ENCODE assay signal across 8 mouse cellular contexts in genomic region chr2:75657907-75658691, GRCm38 (mm10). TPM values are rescaled to one million over a fixed set of nuclear protein-coding genes. Genes with fewer than 3 reads are reported as not detected.
DNase-seq lines count a peak whose midpoint lies in the region; ATAC-seq lines count a peak whose summit lies in the region.

No protein-coding gene starts in this region.

- H3K27me3 ChIP-seq in forebrain, embryonic 11.5 days (ENCODE audit: control insufficient read depth, insufficient read depth, low read length), result no peaks in the 10 kb centered on the region
- no peaks in the 10 kb centered on the region for H3K27me3 ChIP-seq in lung, embryonic 16.5 days (ENCODE audit: control insufficient read depth, insufficient read depth, low read depth, low read length)
- no peaks in the 10 kb centered on the region for H3K27me3 ChIP-seq in stomach, embryonic 14.5 days (ENCODE audit: control insufficient read depth, insufficient read depth, low read length)

- H3K4me1 ChIP-seq in forebrain, embryonic 11.5 days (replicated peaks; ENCODE audit: control insufficient read depth, insufficient read depth, low read length), result peaks cover 2% of the 10 kb centered on the region; the same call in 1 of the 2 replicates
- H3K4me1 ChIP-seq in lung, embryonic 16.5 days (replicated peaks; ENCODE audit: control insufficient read depth, insufficient read depth, low read length), result peaks cover 14% of the 10 kb centered on the region
- peaks cover 13% of the 10 kb centered on the region for H3K4me1 ChIP-seq in stomach, embryonic 14.5 days (ENCODE audit: control insufficient read depth, insufficient read depth, low read length)

- peak overlapping the region; percentile 57 for H3K4me2 ChIP-seq in forebrain, embryonic 11.5 days (ENCODE audit: low read depth, low read length, severe bottlenecking)
- H3K4me2 ChIP-seq in lung, embryonic 16.5 days (ENCODE audit: low read depth, low read length), result peak overlapping the region; percentile 68
- H3K4me2 ChIP-seq in stomach, embryonic 14.5 days (replicated peaks; ENCODE audit: low read depth, low read length), result peak overlapping the region; percentile 73

- ATAC-seq in CD4-positive, CD25-positive, alpha-beta regulatory T cell, adult 4 months, result no peak
- ATAC-seq in forebrain, embryonic 11.5 days (replicated peaks; ENCODE audit: low FRiP score), result peak; percentile 32
- no peak for ATAC-seq in lung, embryonic 16.5 days (ENCODE audit: low read depth)
- no peak for ATAC-seq in stomach, embryonic 14.5 days (ENCODE audit: insufficient number of reproducible peaks, insufficient read depth, low FRiP score, low read depth)
- no peak for ATAC-seq in frontal cortex, adult (ENCODE audit: low TSS enrichment)

- H3K9me3 ChIP-seq in forebrain, embryonic 11.5 days (ENCODE audit: control insufficient read depth, low read length), result no peaks in the 10 kb centered on the region
- H3K9me3 ChIP-seq in lung, embryonic 16.5 days (ENCODE audit: control insufficient read depth, low read length), result no peaks in the 10 kb centered on the region
- H3K9me3 ChIP-seq in stomach, embryonic 14.5 days (ENCODE audit: control insufficient read depth, low read depth, low read length), result no peaks in the 10 kb centered on the region

- WGBS in forebrain, embryonic 11.5 days, result 1% methylated on average over 18 of the region's 18 CpGs
- 2% methylated on average over 18 of the region's 18 CpGs for WGBS in lung, embryonic 16.5 days
- WGBS in stomach, embryonic 14.5 days, result 3% methylated on average over 18 of the region's 18 CpGs

- peak overlapping the region; percentile 71 for H3K4me3 ChIP-seq in forebrain, embryonic 11.5 days (ENCODE audit: low read depth, low read length)
- peak overlapping the region; percentile 63 for H3K4me3 ChIP-seq in lung, embryonic 16.5 days (ENCODE audit: low read length)
- peak overlapping the region; percentile 86 for H3K4me3 ChIP-seq in stomach, embryonic 14.5 days (ENCODE audit: low read depth, low read length)

- peak overlapping the region; percentile 79 for H3K9ac ChIP-seq in forebrain, embryonic 11.5 days (ENCODE audit: low read length)
- peak overlapping the region; percentile 85 for H3K9ac ChIP-seq in lung, embryonic 16.5 days (ENCODE audit: low read length)
- peak overlapping the region; percentile 90 for H3K9ac ChIP-seq in stomach, embryonic 14.5 days (replicated peaks; ENCODE audit: low read depth, low read length)

- H3K36me3 ChIP-seq in forebrain, embryonic 11.5 days (ENCODE audit: control insufficient read depth, insufficient read depth, low read length), result no peaks in the 10 kb centered on the region; the same call in 1 of the 2 replicates
- peaks cover 11% of the 10 kb centered on the region for H3K36me3 ChIP-seq in lung, embryonic 16.5 days (ENCODE audit: control insufficient read depth, insufficient read depth, low read length)
- H3K36me3 ChIP-seq in stomach, embryonic 14.5 days (ENCODE audit: control insufficient read depth, insufficient read depth, low read length), result peaks cover 18% of the 10 kb centered on the region

- H3K27ac ChIP-seq in forebrain, embryonic 11.5 days (ENCODE audit: low read depth, low read length), result peak overlapping the region; percentile 95
- peak overlapping the region; percentile 98 for H3K27ac ChIP-seq in lung, embryonic 16.5 days (ENCODE audit: low read length)
- peak overlapping the region; percentile 99 for H3K27ac ChIP-seq in stomach, embryonic 14.5 days (ENCODE audit: low read length)

- DNase-seq in CD4-positive, CD25-positive, alpha-beta regulatory T cell, adult 2 months (ENCODE audit: low read depth, low spot score), result peak; percentile 28
- peak; percentile 84 for DNase-seq in ZHBTc4 (ENCODE audit: low read depth, low spot score)
- DNase-seq in forebrain, embryonic 11.5 days (ENCODE audit: low spot score), result peak; percentile 79
- DNase-seq in kidney, adult 11 months, result peak; percentile 47

RNA-seq across cellular contexts. Expression of gene Hnrnpa3, which starts 1.0 kb away (rescaled TPM):
- polyA plus RNA-seq in CD4-positive, CD25-positive, alpha-beta regulatory T cell, adult 4 months (2017; shearing (Covaris generic)), result 100 to 1,000 TPM; 113 to 198 TPM
- polyA plus RNA-seq in forebrain, embryonic 11.5 days (2014; fragmentation: Nextera tagmentation; extraction: Ambion mirVana), result 318 and 325 TPM in 2 replicates
- 298 and 346 TPM in 2 replicates for polyA plus RNA-seq in lung, embryonic 16.5 days (2015; fragmentation: Nextera tagmentation; extraction: Ambion mirVana)
- 247 and 253 TPM in 2 replicates for polyA plus RNA-seq in stomach, embryonic 14.5 days (2014; fragmentation: Nextera tagmentation; extraction: Ambion mirVana)

RNA-seq across cellular contexts. Expression of gene Nfe2l2, which starts 46.3 kb away (rescaled TPM):
- 10 to 100 TPM; 41.7 to 45.5 TPM for polyA plus RNA-seq in CD4-positive, CD25-positive, alpha-beta regulatory T cell, adult 4 months (2017; shearing (Covaris generic))
- polyA plus RNA-seq in forebrain, embryonic 11.5 days (2014; fragmentation: Nextera tagmentation; extraction: Ambion mirVana), result 26.8 and 27.0 TPM in 2 replicates
- polyA plus RNA-seq in lung, embryonic 16.5 days (2015; fragmentation: Nextera tagmentation; extraction: Ambion mirVana), result 134 and 137 TPM in 2 replicates
- polyA plus RNA-seq in stomach, embryonic 14.5 days (2014; fragmentation: Nextera tagmentation; extraction: Ambion mirVana), result 88.4 and 92.8 TPM in 2 replicates

Comparison
In these comparisons a context has a peak if more than half of its experiments do, and no peak if none do; other contexts are left out.
1. DNase-seq: peak in every context shown above with its lines; median percentile 84 in ZHBTc4; 79 in forebrain, embryonic 11.5 days; 47 in kidney, adult 11 months; 28 in CD4-positive, CD25-positive, alpha-beta regulatory T cell, adult 2 months.